Mouse (Mus musculus): ENCODE results near the gene Rnf227.

Rnf227 gene

GRCm38 (mm10) chr11:69371601-69372000 is 31.3 kb downstream of the Rnf227 start:
- DNase-seq (ENCODE audit: low read depth) = no peak

GRCm38 (mm10) chr11:69372056-69372779 is 32.0 kb downstream of the Rnf227 start:
- DNase-seq (ENCODE audit: low read depth) = peak; percentile 67

- peak; percentile 85 for DNase-seq (ENCODE audit: low read depth)
Observed at GRCm38 (mm10) chr11:69372780-69373170, 32.5 kb downstream of the Rnf227 start.

- no peak for DNase-seq (ENCODE audit: low read depth)
Observed at GRCm38 (mm10) chr11:69373223-69373965, 33.1 kb downstream of the Rnf227 start.

- DNase-seq (ENCODE audit: low read depth) = no peak
Observed at GRCm38 (mm10) chr11:69375646-69376045, 35.4 kb downstream of the Rnf227 start.

GRCm38 (mm10) chr11:69377766-69378165 is 37.5 kb downstream of the Rnf227 start:
- no peak for DNase-seq (ENCODE audit: low read depth)

GRCm38 (mm10) chr11:69379600-69379999 is 39.3 kb downstream of the Rnf227 start:
- no peak for DNase-seq (ENCODE audit: low read depth)

- DNase-seq (ENCODE audit: low read depth) = no peak
Observed at GRCm38 (mm10) chr11:69381356-69381755, 41.1 kb downstream of the Rnf227 start.

- DNase-seq (ENCODE audit: low read depth) = no peak
Observed at GRCm38 (mm10) chr11:69382478-69383105, 42.3 kb downstream of the Rnf227 start.

- no peak for DNase-seq (ENCODE audit: low read depth)
Observed at GRCm38 (mm10) chr11:69384979-69385378, 44.7 kb downstream of the Rnf227 start.

GRCm38 (mm10) chr11:69386758-69387157 is 46.5 kb downstream of the Rnf227 start:
- DNase-seq (ENCODE audit: low read depth) = no peak

- no peak for DNase-seq (ENCODE audit: low read depth)
Observed at GRCm38 (mm10) chr11:69388680-69389079, 48.4 kb downstream of the Rnf227 start.

- peak; percentile 24 for DNase-seq (ENCODE audit: low read depth)
Observed at GRCm38 (mm10) chr11:69389531-69390399, 49.5 kb downstream of the Rnf227 start.

- peak; percentile 89 for DNase-seq (ENCODE audit: low read depth)
Observed at GRCm38 (mm10) chr11:69390400-69391034, 50.3 kb downstream of the Rnf227 start.
